Mouse (Mus musculus): ENCODE measurements around the gene Vps35l. TPM values are rescaled to one million over a fixed set of nuclear protein-coding genes. Genes with fewer than 3 reads are reported as not detected.

The Vps35l gene
- polyA plus RNA-seq, 1 experiment from 2014 or later, result 85.8 TPM

Other genes with a start within 250 kb of the Vps35l start
- gene Itpripl2, start 248.3 kb upstream of the Vps35l start, polyA plus RNA-seq (2015; fragmentation: Nextera tagmentation; extraction: Ambion mirVana), result 4.0 and 4.1 TPM in 2 replicates
- gene Coq7, start 206.9 kb upstream of the Vps35l start, polyA plus RNA-seq (2015; fragmentation: Nextera tagmentation; extraction: Ambion mirVana), result 123 and 136 TPM in 2 replicates
- 1.7 and 2.3 TPM in 2 replicates for gene Tmc7, start 155.5 kb upstream of the Vps35l start, polyA plus RNA-seq (2015; fragmentation: Nextera tagmentation; extraction: Ambion mirVana)
- 17.1 and 22.7 TPM in 2 replicates for gene Tmc5, start 142.9 kb upstream of the Vps35l start, polyA plus RNA-seq (2015; fragmentation: Nextera tagmentation; extraction: Ambion mirVana)
- 130 and 134 TPM in 2 replicates for gene Gde1, start 34.4 kb upstream of the Vps35l start, polyA plus RNA-seq (2015; fragmentation: Nextera tagmentation; extraction: Ambion mirVana)
- 9.1 and 9.9 TPM in 2 replicates for gene Ccp110, start 27.7 kb upstream of the Vps35l start, polyA plus RNA-seq (2015; fragmentation: Nextera tagmentation; extraction: Ambion mirVana)
- 1.5 and 1.7 TPM in 2 replicates for gene Iqck, start 115.5 kb downstream of the Vps35l start, polyA plus RNA-seq (2015; fragmentation: Nextera tagmentation; extraction: Ambion mirVana)
- gene Knop1, start 116.0 kb downstream of the Vps35l start, polyA plus RNA-seq (2015; fragmentation: Nextera tagmentation; extraction: Ambion mirVana), result 70.8 and 77.7 TPM in 2 replicates

Measured in intestine, embryonic 16.5 days (tissue).